Mouse (Mus musculus) limb, embryonic 14.5 days (tissue): Measurements from ENCODE around the gene Crocc. TPM values are rescaled to one million over a fixed set of nuclear protein-coding genes. Genes with fewer than 3 reads are reported as not detected.

Experiments
- ATAC-seq: fragments of 200-750 bp; cut with Nextera tagmentation; 2 replicates; pipeline ENCODE4 v1.8.0; 2017; ENCODE audit warnings: low read depth, moderate number of reproducible peaks, moderate TSS enrichment; ENCODE audit not compliant: low FRiP score
- DNase-seq: peaks from one replicate; pipeline ENCODE4 v3.0.0-alpha.2; 2015; ENCODE audit warnings: low spot score
- H3K27ac ChIP-seq: fragments of 300-500 bp; sonication (generic); replicated peaks from 2 replicates; pipeline ENCODE4 v1.5.1; 2014; ENCODE audit warnings: low read depth, mild to moderate bottlenecking, low read length, moderate library complexity, mixed read lengths
- H3K27me3 ChIP-seq: fragments of 300-500 bp; sonication (generic); 2 replicates; pipeline ENCODE4 v1.6.1; 2014; ENCODE audit warnings: low read length, mixed read lengths; ENCODE audit not compliant: control insufficient read depth, insufficient read depth
- H3K36me3 ChIP-seq: fragments of 300-500 bp; sonication (generic); 2 replicates; pipeline ENCODE4 v1.6.1; 2014; ENCODE audit warnings: mild to moderate bottlenecking, low read length, moderate library complexity, mixed read lengths; ENCODE audit not compliant: control insufficient read depth, insufficient read depth
- H3K4me1 ChIP-seq: fragments of 300-500 bp; sonication (generic); 2 replicates; pipeline ENCODE4 v1.6.1; 2014; ENCODE audit warnings: antibody characterized with exemption, low read length, mixed read lengths; ENCODE audit not compliant: control insufficient read depth, insufficient read depth
- H3K4me2 ChIP-seq: fragments of 300-500 bp; sonication (generic); replicated peaks from 2 replicates; pipeline ENCODE4 v1.6.1; 2014; ENCODE audit warnings: low read depth, mild to moderate bottlenecking, low read length, moderate library complexity; ENCODE audit not compliant: severe bottlenecking
- H3K4me3 ChIP-seq: fragments of 300-500 bp; sonication (generic); replicated peaks from 2 replicates; pipeline ENCODE4 v1.5.1; 2014; ENCODE audit warnings: low read length
- H3K9ac ChIP-seq: fragments of 300-500 bp; sonication (generic); 2 replicates; pipeline ENCODE4 v1.6.1; 2014; ENCODE audit warnings: mild to moderate bottlenecking, low read depth, low read length, moderate library complexity; ENCODE audit not compliant: severe bottlenecking
- H3K9me3 ChIP-seq: fragments of 300-500 bp; sonication (generic); 2 replicates; pipeline ENCODE4 v1.6.1; 2016; ENCODE audit warnings: low read length; ENCODE audit not compliant: control insufficient read depth
- POLR2A ChIP-seq: fragments of 200-500 bp; IDR thresholded peaks from 2 replicates; pipeline ENCODE4 v1.8.0; 2012; ENCODE audit warnings: inconsistent platforms, mild to moderate bottlenecking, moderate library complexity, borderline replicate concordance; ENCODE audit not compliant: insufficient read depth, insufficient read length; ENCODE audit errors: extremely low read depth
- WGBS: fragments of 180-500 bp; shearing (Covaris S2); extraction: QIAGEN DNeasy Blood & Tissue Kit; methylation state at CpG from one replicate; pipeline ENCODE4 v1.1.7; 2014; 5-methylcytosine and 5-hydroxymethylcytosine counted together
- polyA plus RNA-seq, 2 experiments: library from polyadenylated mRNA; depleted of rRNA in 1 of 2; stranded (reverse) in 1 of 2; unstranded in 1 of 2; fragments of >200 nt; fragmentation: Nextera tagmentation in 1 of 2; extraction: Ambion mirVana in 1 of 2; gene quantifications; 2 replicates each; pipeline versions ENCODE4 v1.2.1 to v1.2.3; 2012 to 2014

Gene Crocc
- polyA plus RNA-seq, 2 experiments: 5.4 to 25.9 TPM

DNA sequence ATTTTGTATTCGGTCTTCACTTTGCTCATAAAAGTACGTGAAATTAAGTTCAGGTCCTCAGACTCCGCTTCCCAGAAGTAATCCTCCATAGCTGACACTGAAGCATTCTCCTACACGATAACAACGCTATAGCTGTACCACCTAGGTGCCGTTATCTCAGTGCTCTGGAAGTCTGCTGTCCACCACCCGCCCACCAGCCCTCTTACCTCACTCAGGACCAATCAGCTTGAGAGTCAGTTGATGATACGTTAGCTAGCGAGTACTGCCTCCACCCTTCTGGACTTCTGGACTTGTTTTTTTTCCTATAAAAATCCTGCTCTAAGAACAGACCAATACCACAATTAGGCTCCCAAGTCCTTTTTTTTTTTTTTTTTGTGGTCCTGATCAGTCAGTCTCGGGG is 26.5 kb upstream of the Crocc start:
- WGBS: 61% methylated on average over 10 of the region's 10 CpGs
- no peaks in the 10 kb centered on the region for H3K4me1 ChIP-seq
- H3K4me3 ChIP-seq: no peak overlapping the region
- ATAC-seq (no peak), DNase-seq (no peak)
- H3K9ac ChIP-seq: no peak overlapping the region
- TF ChIP-seq POLR2A: no peak
- H3K36me3 ChIP-seq: no peaks in the 10 kb centered on the region
- H3K9me3 ChIP-seq: no peaks in the 10 kb centered on the region
- no peak overlapping the region for H3K4me2 ChIP-seq
- no peaks in the 10 kb centered on the region for H3K27me3 ChIP-seq
- no peak overlapping the region for H3K27ac ChIP-seq

DNA sequence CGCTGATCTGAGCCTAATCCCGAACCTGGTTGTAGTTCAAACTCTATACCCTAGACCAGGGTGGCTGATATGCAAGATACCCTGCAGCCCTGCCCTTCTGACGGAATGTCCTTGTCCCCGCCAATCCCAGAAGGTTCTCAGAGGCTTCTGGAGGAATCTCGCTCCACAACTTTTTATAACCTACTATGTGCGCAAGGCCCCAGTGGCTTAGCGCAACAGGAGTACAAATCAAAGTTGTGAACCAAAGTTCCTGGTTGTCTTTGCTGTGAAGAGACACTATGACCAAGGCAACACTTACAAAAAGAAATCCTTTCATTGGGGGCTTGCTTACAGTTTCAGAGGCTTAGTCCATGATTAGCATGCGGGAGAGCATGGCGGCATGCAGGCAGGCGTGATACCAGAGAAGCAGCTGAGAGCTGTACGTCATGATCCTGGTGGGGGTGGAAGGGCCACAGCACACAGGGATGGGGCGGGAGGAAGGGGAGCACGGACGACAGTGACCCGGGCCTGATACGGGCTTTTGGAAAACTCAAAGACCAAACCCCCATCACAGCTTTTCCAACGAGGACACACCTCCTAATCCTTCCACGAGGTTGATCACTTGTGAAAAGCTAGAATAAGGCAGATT is 18.3 kb upstream of the Crocc start:
- Histone ChIP-seq H3K9ac (no peak overlapping the region), H3K4me1 (peaks cover 10% of the 10 kb centered on the region), H3K36me3 (peaks cover 19% of the 10 kb centered on the region), H3K27me3 (no peaks in the 10 kb centered on the region), H3K4me2 (no peak overlapping the region), H3K4me3 (peak overlapping the region; percentile 99; the same call in 1 of the 2 replicates), H3K27ac (no peak overlapping the region), H3K9me3 (no peaks in the 10 kb centered on the region)
- WGBS: 72% methylated on average over 18 of the region's 18 CpGs
- DNase-seq: no peak
- TF ChIP-seq POLR2A: no peak
- no peak for ATAC-seq

DNA sequence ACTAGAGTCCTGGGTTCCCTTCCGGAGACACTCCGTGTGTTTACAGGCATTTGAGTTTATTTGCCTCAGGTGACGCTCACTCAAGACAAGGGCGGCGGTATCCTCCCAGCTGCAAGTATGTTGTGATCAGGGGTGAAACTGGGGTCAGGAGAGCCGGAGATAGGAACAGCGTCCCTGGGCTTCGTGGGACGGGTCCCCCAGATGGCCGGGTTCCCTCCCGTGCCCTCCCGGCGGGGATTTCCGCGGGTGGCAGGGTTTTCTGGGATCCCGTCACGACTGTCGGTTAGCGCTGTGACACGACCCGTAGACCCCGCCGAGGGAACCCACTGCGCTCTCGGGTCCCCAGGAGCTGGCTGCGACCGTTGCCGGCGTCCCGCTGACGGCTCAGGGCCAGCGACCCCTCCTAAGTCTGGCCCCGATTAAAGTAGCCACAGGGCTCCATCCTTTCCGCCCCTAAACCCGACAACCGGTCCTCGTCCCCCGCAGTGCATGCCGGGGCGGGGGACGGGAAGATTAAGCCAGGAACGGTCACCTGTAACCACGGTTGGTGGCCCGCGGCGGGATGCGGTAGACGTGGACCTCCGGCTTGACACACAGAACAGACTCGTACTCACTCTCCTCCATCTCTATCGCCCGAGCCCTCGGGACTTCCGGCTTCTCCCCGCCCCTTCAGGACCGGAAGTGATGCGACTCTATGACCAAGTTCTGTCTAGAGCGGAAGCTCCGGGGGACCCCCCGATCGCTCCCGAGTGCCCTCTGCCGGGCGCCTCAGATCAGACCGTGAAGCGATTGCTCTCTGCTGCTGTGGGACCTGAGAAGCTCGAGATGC is 17.5 kb upstream of the Crocc start, which contains the start of gene Necap2:
Necap2 (minus strand) TSS at position 677 of the 829 bp plus-strand sequence.
- Histone ChIP-seq H3K4me3 (peak within 1 kb of the TSS; percentile 99), H3K27ac (peak within 1 kb of the TSS; percentile 61; the same call in 1 of the 2 replicates)
- DNase-seq: peak; percentile 96

GRCm38 (mm10) chr4:141076761-141077506 is 16.6 kb upstream of the Crocc start:
- Histone ChIP-seq H3K4me1 (peaks cover 10% of the 10 kb centered on the region), H3K4me2 (peak overlapping the region; percentile 89), H3K36me3 (peaks cover 35% of the 10 kb centered on the region), H3K9me3 (no peaks in the 10 kb centered on the region), H3K4me3 (peak overlapping the region; percentile 99), H3K9ac (peak overlapping the region; percentile 82), H3K27me3 (no peaks in the 10 kb centered on the region), H3K27ac (no peak overlapping the region)
- TF ChIP-seq POLR2A: no peak
- WGBS: 82% methylated on average over 17 of the region's 17 CpGs
- DNase-seq (no peak), ATAC-seq (no peak)

More for the DNA sequence above, 17.5 kb upstream of the Crocc start, which contains the start of gene Necap2:
- peaks cover 10% of the 10 kb centered on the region for H3K4me1 ChIP-seq
- no peaks in the 10 kb centered on the region for H3K9me3 ChIP-seq
- ATAC-seq: peak; percentile 96
- H3K36me3 ChIP-seq: peaks cover 26% of the 10 kb centered on the region
- H3K9ac ChIP-seq: peak within 1 kb of the TSS; percentile 82
- WGBS: under 1% methylated on average over 67 of the region's 67 CpGs
- H3K4me2 ChIP-seq: peak within 1 kb of the TSS; percentile 89
- no peaks in the 10 kb centered on the region for H3K27me3 ChIP-seq
- peak; percentile 88; the same call in 1 of the 2 replicates for TF ChIP-seq POLR2A

DNA sequence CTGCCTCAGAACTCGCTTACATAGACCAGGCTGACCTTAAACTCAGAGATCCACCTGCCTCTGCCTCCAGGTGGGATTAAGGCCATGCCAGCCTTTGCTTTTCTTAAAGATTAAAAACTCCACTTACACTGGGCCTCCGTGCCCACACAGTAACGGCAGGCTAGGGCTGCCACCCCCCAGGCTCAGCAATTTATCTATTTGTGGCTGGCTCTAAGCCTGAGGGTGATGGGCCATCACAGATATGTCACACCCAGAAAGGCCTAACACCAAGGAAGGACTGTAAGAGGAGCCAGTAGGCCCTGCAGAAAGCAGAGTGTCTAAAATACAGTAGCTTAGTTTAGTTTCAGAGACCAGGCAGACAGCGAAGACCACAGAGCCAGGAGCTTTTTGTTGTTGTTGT is 13.8 kb upstream of the Crocc start:
- H3K4me1 ChIP-seq: peaks cover 10% of the 10 kb centered on the region
- no peak overlapping the region for H3K4me3 ChIP-seq
- DNase-seq: no peak
- no peak overlapping the region for H3K4me2 ChIP-seq
- no peak overlapping the region for H3K27ac ChIP-seq
- H3K9me3 ChIP-seq: no peaks in the 10 kb centered on the region
- ATAC-seq: no peak
- no peaks in the 10 kb centered on the region for H3K27me3 ChIP-seq
- 91% methylated on average over 4 of the region's 4 CpGs for WGBS
- H3K36me3 ChIP-seq: peaks cover 61% of the 10 kb centered on the region
- H3K9ac ChIP-seq: no peak overlapping the region
- TF ChIP-seq POLR2A: no peak
